Mouse (Mus musculus): Measurements from ENCODE around the gene Zfp169.
A peak's percentile ranks its signal among the peaks of the same experiment; 100 is the strongest.
"Not testable (repeated sequence)": the region's sequence is repeated elsewhere in the genome, so short reads cannot be mapped to it uniquely, and the experiment has no call there.

Zfp169 gene

GRCm38 (mm10) chr13:48519122-48519521 is 5.9 kb upstream of the Zfp169 start:
- DNase-seq (ENCODE audit: extremely low spot score, low read depth, low spot score) = not testable (repeated sequence)

GRCm38 (mm10) chr13:48515861-48516260 is 2.6 kb upstream of the Zfp169 start:
- DNase-seq (ENCODE audit: extremely low spot score, low read depth, low spot score) = no peak

- no peak for DNase-seq (ENCODE audit: extremely low spot score, low read depth, low spot score)
Measured at GRCm38 (mm10) chr13:48508661-48509060, 4.6 kb downstream of the Zfp169 start.

GRCm38 (mm10) chr13:48502422-48502821 is 10.8 kb downstream of the Zfp169 start:
- no peak for DNase-seq (ENCODE audit: extremely low spot score, low read depth, low spot score)

- no peak for DNase-seq (ENCODE audit: extremely low spot score, low read depth, low spot score)
Measured at GRCm38 (mm10) chr13:48498676-48499075, 14.6 kb downstream of the Zfp169 start.

GRCm38 (mm10) chr13:48497693-48498221 is 15.5 kb downstream of the Zfp169 start:
- peak; percentile 42 for DNase-seq (ENCODE audit: extremely low spot score, low read depth, low spot score)

- DNase-seq (ENCODE audit: extremely low spot score, low read depth, low spot score) = no peak
Measured at GRCm38 (mm10) chr13:48493183-48493582, 20.1 kb downstream of the Zfp169 start.

- no peak for DNase-seq (ENCODE audit: extremely low spot score, low read depth, low spot score)
Measured at GRCm38 (mm10) chr13:48490396-48491182, 22.7 kb downstream of the Zfp169 start.

- DNase-seq (ENCODE audit: extremely low spot score, low read depth, low spot score) = no peak
Measured at GRCm38 (mm10) chr13:48483606-48484005, 29.6 kb downstream of the Zfp169 start.

- DNase-seq (ENCODE audit: extremely low spot score, low read depth, low spot score) = no peak
Measured at GRCm38 (mm10) chr13:48468656-48469180, 44.5 kb downstream of the Zfp169 start.

- no peak for DNase-seq (ENCODE audit: extremely low spot score, low read depth, low spot score)
Measured at GRCm38 (mm10) chr13:48466186-48466585, 47.1 kb downstream of the Zfp169 start.

- peak; percentile 86 for DNase-seq (ENCODE audit: extremely low spot score, low read depth, low spot score)
Measured at GRCm38 (mm10) chr13:48464170-48464569, 49.1 kb downstream of the Zfp169 start.

- DNase-seq (ENCODE audit: extremely low spot score, low read depth, low spot score) = no peak
Measured at GRCm38 (mm10) chr13:48459280-48459679, 54.0 kb downstream of the Zfp169 start.

- no peak for DNase-seq (ENCODE audit: extremely low spot score, low read depth, low spot score)
Measured at GRCm38 (mm10) chr13:48448119-48448518, 65.1 kb downstream of the Zfp169 start.

GRCm38 (mm10) chr13:48443996-48444395 is 69.3 kb downstream of the Zfp169 start:
- no peak for DNase-seq (ENCODE audit: extremely low spot score, low read depth, low spot score)

GRCm38 (mm10) chr13:48438321-48438720 is 74.9 kb downstream of the Zfp169 start:
- DNase-seq (ENCODE audit: extremely low spot score, low read depth, low spot score) = no peak
